Mouse (Mus musculus) MEL (cell line): ENCODE results near the gene Camk1g.

ENCODE experiments used
- CTCF ChIP-seq, 3 experiments: IDR thresholded peaks in 2 of 3; conservative IDR thresholded peaks in 1 of 3; 2 replicates each; pipeline ENCODE4 v1.5.1; 2011 to 2012; ENCODE audit warnings: low read length in 3 of 3, low read depth in 2 of 3, mild to moderate bottlenecking in 2 of 3, improper control_type of control experiment in 1 of 3, inconsistent platforms in 1 of 3, mixed read lengths in 1 of 3, moderate library complexity in 1 of 3; ENCODE audit not compliant: control insufficient read depth in 1 of 3, insufficient read depth in 1 of 3, poor library complexity in 1 of 3, severe bottlenecking in 1 of 3
- JUND ChIP-seq: IDR thresholded peaks from 2 replicates; pipeline ENCODE4 v1.6.1; 2011; ENCODE audit warnings: low read depth, mild to moderate bottlenecking, improper control_type of control experiment, low read length
- MAFK ChIP-seq: IDR thresholded peaks from 2 replicates; pipeline ENCODE4 v1.6.1; 2011; ENCODE audit warnings: low read depth, mild to moderate bottlenecking, low read length, improper control_type of control experiment, borderline replicate concordance
- MYC ChIP-seq: IDR thresholded peaks from 2 replicates; pipeline ENCODE4 v1.6.1; 2011; ENCODE audit warnings: low read depth, mild to moderate bottlenecking, low read length, improper control_type of control experiment, moderate library complexity
- POLR2A ChIP-seq, 2 experiments: IDR thresholded peaks; 2 replicates each; pipeline ENCODE4 v1.6.1; 2011 to 2012; ENCODE audit warnings: low read length in 2 of 2, mild to moderate bottlenecking in 2 of 2, control low read depth in 1 of 2, improper control_type of control experiment in 1 of 2, low read depth in 1 of 2, moderate library complexity in 1 of 2; ENCODE audit not compliant: control insufficient read depth in 1 of 2, insufficient read depth in 1 of 2, poor library complexity in 1 of 2
- RCOR1 ChIP-seq: IDR thresholded peaks from 2 replicates; pipeline ENCODE4 v1.6.1; 2012; ENCODE audit warnings: low read depth, mild to moderate bottlenecking, inconsistent platforms, low read length, improper control_type of control experiment
- SIN3A ChIP-seq: IDR thresholded peaks from 2 replicates; pipeline ENCODE4 v1.6.1; 2012; ENCODE audit warnings: low read length, improper control_type of control experiment, inconsistent platforms

GRCm38 (mm10) chr1:193324224-193324623 is 45.9 kb downstream of the Camk1g start:
- TF ChIP-seq MAFK (no peak), JUND (no peak), SIN3A (no peak), RCOR1 (no peak), POLR2A (IDR thresholded peaks at IDR 0.05; ENCODE audit: control insufficient read depth in 1 of 2, insufficient read depth in 1 of 2, low read depth in 1 of 2, low read length in 2 of 2, poor library complexity in 1 of 2) (no peak), MYC (no peak), CTCF (IDR thresholded peaks at IDR 0.05 in 2 of 3, conservative IDR thresholded peaks at IDR 0.05 in 1 of 3; ENCODE audit: control insufficient read depth in 1 of 3, insufficient read depth in 1 of 3, low read depth in 2 of 3, low read length in 3 of 3, poor library complexity in 1 of 3, severe bottlenecking in 1 of 3) (peak; percentile 25 to 56 (median 33); a peak in 5 of 6 replicates)
